Mouse (Mus musculus) urinary bladder, postnatal 25 days (tissue): ENCODE results near the gene Dnajb8.

Experiments used
- DNase-seq: peaks from one replicate; pipeline ENCODE4 v3.0.0; 2022; ENCODE audit warnings: low spot score

The Dnajb8 gene

DNA sequence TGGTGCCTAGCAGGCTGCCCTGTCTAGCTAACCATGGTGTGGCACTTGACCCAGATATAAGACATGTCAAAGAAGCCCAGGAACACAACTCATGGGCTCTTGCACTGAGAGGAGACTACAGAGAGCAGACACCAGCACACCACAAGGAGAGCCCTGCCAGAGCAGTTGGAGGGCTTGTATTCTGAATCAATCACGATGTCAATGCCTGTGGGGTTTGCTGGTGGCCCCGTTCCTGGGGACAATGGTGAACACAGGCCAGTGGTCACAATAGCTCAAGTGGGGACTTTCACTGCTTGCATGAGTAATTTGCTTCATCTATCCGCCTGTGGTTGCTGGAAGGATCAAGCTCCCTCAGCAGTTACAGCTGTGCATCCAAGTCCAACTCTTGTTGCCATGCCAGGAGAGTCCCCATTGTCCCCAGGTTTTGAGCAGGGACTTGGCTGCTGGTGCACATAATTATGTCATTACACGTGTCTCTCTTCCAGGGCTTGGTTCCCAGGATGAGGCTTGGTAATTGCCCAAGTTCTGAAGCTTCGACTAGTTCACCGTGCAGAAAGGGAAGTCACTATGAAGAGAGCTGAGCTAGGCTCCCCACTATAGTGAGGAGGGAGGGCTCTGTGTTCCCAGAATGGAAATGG, 68.2 kb downstream of the Dnajb8 start:
- DNase-seq = no peak

DNA sequence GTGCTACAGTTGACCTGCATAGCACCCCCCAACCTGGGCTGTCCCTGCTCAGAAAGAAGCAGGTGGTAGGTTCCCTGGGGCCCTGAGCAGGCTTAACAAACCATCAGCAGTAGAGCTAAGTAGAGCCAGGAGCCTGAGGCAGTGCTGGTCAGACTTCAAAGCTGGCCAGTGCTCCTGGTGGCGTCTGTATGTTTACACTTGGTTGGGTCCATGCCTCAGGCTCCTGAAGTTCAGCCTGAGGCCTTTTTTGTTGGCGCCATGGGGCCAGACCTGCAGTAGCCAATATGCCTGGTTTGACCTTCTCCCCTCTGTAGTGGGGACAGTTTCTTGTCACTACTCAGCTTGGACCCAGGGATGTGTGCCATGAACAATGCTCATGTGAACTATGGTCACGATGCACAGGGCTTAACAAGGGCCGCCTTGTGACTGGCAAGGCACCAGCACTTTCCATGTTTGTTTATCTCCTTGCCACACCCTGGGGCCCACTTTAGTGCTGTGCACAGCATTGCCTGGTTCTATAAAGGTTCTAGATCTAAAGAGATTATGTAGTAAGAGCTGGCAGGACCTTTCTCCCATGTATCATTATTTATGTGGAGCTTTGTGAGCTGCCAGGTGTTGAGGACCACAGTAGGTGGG, 70.3 kb downstream of the Dnajb8 start:
- no peak for DNase-seq

DNA sequence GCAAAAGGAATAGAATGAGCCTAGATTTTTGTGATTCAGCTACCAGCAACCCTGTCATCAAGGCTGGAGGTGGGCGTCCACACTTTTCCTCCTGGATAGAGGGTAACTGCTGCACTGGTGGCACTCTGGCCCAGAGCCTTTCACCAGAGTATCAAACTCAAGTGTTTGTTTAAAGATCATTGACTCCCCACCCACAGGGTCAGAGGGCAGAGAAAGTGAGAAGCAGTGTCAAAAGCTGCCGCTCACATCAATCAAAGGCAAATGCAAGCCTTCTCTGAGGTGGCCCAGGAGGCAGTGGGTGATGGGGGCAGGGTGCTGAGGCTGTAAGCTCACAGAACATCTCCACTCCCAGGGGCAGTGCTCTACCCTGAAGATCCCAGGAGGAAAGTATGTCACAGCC, 77.4 kb downstream of the Dnajb8 start:
- DNase-seq = no peak

DNA sequence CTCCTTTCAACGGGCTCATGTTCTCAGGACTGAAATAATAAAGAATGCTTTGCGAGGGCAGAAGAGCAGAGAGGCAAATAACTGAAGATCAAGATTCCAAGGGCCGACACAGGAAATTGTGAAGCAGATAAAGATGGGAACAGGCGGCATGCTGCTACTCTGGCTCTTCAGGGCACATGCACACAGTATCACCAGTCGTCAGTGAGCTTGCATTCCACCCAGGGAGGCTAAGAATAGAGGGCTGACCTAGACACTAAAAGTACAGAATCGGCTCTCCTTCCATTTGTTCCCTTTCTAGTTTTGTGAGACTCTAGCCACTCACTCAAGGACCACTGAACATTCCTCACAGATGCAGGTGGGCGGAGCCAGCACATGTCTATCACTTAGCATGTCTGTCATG, 79.2 kb downstream of the Dnajb8 start:
- DNase-seq = no peak
